Mouse (Mus musculus) thymus, adult 2 months (tissue): ENCODE data around the gene Galnt7.

Experiments
- CTCF ChIP-seq: fragments of 200-500 bp; IDR thresholded peaks from 2 replicates; pipeline ENCODE4 v1.5.1; 2012; ENCODE audit warnings: mild to moderate bottlenecking, control low read depth, low read length, moderate library complexity, borderline replicate concordance; ENCODE audit not compliant: control insufficient read depth, poor library complexity, insufficient read depth; ENCODE audit errors: extremely low read depth
- POLR2A ChIP-seq: fragments of 200-500 bp; IDR thresholded peaks from 2 replicates; pipeline ENCODE4 v1.6.1; 2012; ENCODE audit warnings: mild to moderate bottlenecking, low read length, control low read depth, moderate library complexity; ENCODE audit not compliant: control insufficient read depth, poor library complexity, insufficient read depth; ENCODE audit errors: extremely low read depth

- no peak for TF ChIP-seq CTCF
- TF ChIP-seq POLR2A, result no peak
Measured at GRCm38 (mm10) chr8:57489366-57489765, 163.5 kb downstream of the Galnt7 start.
